Mouse (Mus musculus): ENCODE measurements at regions not wholly inside any gene's neighbourhood (a gene's known extent, or its start where the extent isn't known, plus 50 kb on each side); places are given as distances from the start of the nearest gene placed in this dataset.

GRCm38 (mm10) chr19:26037270-26037669 lies 365.1 kb downstream of the Dmrt2 start:
- peak; percentile 4 for DNase-seq (ENCODE audit: low spot score)

DNA sequence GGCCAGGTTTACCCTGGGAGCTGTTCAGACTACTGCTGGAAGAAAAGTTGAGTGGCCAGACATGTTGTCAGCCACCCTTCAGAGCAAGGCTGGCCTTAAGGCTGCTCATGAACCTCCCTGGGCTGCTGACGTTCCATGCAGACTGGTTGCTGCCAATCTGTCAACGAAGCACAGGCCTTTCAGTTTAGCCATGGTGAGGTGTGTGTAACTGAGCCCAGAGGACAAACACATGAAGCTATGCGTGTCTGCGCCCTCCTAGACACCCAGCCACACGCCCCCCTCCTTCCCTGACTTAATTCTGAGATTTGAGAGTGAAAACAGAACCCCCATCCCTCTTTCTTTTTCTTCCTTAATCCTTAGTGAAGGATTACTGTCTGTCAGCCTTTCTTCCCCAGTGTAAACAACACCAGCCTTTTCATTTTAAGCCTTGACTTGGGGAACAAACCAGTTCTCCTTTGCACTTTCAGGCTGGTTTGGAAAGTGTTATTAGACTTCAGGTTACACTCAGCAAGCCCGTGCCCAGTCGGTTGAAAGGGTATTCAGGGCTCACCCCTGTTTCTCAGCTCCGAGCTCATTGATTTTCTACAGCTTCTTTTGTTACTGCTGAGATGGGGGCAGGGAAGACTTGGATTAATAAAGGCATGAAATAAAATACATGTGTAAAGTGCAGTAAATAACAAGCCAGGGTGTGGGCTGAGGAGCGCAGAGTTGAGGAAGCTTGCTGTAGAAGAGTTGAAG lies 379.4 kb downstream of the Dmrt2 start:
- DNase-seq (ENCODE audit: low spot score): no peak

- no peak for DNase-seq (ENCODE audit: low spot score)
Observed at GRCm38 (mm10) chr19:26059668-26060067, 387.5 kb downstream of the Dmrt2 start.

- no peak for DNase-seq (ENCODE audit: low spot score)
Observed at GRCm38 (mm10) chr19:26068553-26068952, 396.3 kb downstream of the Dmrt2 start.

- DNase-seq (ENCODE audit: low spot score): no peak
Observed at GRCm38 (mm10) chr19:26069908-26070307, 397.7 kb downstream of the Dmrt2 start.

- DNase-seq (ENCODE audit: low spot score): no peak
Observed at GRCm38 (mm10) chr19:26088318-26088717, 416.1 kb downstream of the Dmrt2 start.

DNA sequence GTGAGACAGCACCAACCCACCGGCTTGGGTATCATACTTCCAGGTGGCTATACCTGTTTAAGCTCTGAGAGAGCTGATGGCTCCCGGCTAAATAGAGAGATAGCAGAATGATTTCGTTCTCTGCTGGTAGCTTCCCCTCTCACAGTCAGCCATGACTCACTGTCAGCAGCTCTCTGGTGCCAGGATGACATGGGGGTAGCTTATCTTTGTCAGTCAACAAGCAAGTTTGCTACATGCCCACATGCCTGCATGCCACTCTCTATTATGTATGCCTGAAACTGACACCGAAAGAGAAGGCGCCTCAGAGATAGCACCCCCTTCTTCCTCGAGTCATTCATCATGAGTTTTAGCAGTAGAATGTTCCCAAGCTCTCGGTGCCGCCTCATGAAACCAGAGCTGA lies 419.2 kb downstream of the Dmrt2 start:
- DNase-seq (ENCODE audit: low spot score): no peak

DNA sequence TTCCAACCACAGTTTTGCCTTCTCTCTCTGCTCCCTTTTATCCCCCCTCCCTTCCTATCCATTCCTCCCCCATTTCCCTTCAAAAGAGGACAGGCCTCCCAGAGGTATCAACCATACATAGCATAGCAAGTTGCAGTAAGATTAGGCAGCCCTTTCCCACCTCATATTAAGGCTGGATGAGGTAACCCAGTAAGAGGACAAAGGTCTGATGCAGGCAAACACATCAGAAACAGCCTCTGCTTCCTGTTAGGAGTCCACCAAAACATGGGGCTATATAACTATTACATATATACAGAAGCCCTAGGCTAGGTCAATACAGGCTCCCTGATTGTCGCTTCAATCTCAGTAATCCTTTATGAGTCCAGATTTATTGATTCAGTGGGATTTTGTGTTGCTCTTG lies 421.6 kb downstream of the Dmrt2 start:
- no peak for DNase-seq (ENCODE audit: low spot score)

- no peak for DNase-seq (ENCODE audit: low spot score)
Observed at GRCm38 (mm10) chr19:26114326-26114725, 442.1 kb downstream of the Dmrt2 start.

- no peak for DNase-seq (ENCODE audit: low spot score)
Observed at GRCm38 (mm10) chr19:26128423-26128822, 456.2 kb downstream of the Dmrt2 start.

- no peak for DNase-seq (ENCODE audit: low spot score)
Observed at GRCm38 (mm10) chr19:26134385-26134784, 462.2 kb downstream of the Dmrt2 start.

GRCm38 (mm10) chr19:26135398-26136104 lies 463.3 kb downstream of the Dmrt2 start:
- no peak for DNase-seq (ENCODE audit: low spot score)

DNA sequence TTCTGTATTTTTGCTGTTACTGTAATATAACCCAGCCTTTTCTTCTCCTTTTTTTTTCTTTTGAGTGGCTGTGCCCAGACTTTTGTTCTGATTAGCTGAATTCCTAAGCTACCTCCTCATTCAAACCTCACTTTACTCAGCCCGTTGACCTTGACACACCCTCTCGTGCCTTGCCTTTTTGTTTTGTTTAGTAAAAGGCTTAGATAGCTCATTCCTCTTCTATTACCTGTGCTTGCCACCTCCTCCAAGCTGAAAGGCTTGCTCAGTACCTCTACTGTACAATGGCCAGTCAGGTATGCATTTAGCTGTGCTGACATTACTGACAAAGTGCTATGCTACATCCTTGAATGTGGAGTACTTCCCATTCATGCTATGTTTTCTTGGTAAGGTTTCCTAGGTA lies 464.2 kb upstream of the Smarca2 start:
- no peak for DNase-seq (ENCODE audit: low spot score)

DNA sequence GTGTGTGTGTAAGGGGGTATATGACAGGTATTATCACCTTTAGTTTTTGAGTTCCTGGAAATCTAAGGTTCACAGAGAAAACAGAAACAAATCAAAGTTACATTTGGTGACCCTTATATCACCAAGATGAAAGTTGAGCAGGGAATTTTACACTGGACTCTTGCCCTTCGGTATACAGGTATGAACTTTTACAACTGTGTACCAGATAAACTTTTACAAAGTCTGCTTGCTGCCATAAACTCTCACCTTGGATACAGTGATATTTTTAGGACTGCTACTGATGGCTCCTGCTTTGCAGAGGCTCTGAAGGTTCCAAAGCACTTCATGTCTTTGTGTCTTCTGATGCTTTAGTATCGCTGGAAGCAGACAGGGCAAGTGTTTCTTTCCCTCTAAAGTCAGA lies 461.3 kb upstream of the Smarca2 start:
- DNase-seq (ENCODE audit: low spot score): no peak

DNA sequence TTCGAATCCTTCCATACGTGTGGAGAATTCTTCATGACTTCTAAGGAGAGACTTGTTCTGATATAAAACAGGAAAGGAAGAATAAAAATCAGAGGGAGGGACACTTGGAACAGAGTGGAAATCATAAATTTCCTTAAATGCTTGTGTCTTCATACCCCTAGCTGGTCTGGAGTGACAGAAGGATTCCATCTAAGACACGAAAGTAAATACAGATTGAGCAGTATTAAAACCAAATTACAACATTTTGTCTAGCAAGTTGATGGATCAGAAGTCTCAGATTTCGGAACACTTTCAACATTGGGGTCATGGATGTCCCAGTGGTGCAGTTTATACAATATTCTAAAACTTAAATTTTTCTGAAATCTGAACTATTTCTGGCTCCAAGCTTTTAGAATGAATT lies 453.6 kb upstream of the Smarca2 start:
- DNase-seq (ENCODE audit: low spot score): no peak

DNA sequence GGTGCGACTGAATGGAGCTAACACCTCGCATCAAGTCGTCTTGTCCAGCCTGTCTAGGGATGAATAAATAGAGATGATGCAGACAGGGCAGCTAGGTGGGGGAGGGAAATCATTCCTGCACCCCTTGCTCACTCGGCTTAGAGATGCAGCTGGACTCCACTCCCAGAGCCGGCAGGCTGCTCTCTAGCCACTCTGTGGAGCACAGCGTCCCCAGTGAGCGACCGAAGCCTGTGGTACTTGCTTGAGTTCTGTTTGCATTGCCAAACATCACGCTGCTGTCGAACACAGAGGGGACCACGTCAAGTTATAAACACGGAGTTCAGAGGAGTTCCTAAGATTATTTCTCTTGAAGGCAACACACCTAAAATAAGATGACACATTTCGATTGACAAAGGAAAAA lies 439.9 kb upstream of the Smarca2 start:
- no peak for DNase-seq (ENCODE audit: low spot score)

DNA sequence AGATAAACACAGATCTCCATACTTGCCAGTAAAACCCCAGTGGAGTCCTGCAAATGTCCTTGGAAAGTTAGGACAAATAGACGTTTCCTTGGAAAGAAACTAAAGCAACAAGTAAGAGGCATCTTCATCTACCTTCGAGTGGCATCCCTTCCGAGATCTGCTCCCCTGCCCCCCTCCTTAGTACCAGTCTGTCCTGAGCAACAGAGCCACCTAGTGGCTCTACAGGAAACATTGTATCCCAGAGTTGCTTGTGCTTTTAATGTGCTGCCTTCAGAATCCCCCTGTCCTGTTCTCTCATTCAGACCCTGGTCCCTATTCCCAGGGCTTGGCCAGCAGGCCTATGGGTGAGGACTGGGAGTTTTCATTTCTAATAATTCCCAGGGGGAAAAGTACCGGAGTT lies 423.1 kb upstream of the Smarca2 start:
- no peak for DNase-seq (ENCODE audit: low spot score)

DNA sequence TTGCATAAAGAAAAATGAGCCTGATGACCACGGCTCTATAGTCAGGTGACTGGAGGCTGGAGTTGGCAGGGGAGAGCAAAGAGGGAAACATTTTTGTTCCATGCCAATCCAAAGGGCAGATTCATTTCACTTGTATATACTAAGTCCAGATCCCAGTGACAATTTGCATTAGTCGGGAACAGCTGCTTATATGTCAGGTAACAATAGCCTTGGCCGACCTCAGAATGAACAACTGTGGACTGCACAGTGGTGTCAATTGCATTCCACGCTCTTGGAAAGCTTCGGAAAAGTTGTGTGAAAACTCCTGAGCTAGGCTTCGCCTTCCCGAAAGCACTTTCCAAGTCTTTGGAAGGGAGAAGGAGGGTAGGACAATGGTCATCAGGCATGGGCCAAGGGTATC lies 419.8 kb upstream of the Smarca2 start:
- no peak for DNase-seq (ENCODE audit: low spot score)

DNA sequence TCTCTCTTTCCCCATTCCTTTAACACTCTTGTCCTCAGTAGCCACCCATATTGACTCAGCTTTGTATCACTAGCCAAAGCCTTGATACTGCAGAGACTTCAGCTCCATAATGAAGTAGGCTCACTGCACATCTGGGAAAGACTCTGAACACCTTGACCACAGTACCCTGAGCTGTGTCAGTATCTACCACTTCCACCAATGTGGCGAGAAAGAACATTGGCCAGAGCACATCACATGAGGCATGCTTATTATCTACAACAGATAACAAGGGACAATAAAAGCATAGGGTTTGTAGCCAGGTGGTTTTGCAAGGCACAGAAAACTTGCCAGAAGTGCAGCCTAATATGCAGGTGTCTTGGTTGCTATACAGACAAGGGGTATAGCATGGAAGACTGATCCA lies 414.0 kb upstream of the Smarca2 start:
- DNase-seq (ENCODE audit: low spot score): no peak

DNA sequence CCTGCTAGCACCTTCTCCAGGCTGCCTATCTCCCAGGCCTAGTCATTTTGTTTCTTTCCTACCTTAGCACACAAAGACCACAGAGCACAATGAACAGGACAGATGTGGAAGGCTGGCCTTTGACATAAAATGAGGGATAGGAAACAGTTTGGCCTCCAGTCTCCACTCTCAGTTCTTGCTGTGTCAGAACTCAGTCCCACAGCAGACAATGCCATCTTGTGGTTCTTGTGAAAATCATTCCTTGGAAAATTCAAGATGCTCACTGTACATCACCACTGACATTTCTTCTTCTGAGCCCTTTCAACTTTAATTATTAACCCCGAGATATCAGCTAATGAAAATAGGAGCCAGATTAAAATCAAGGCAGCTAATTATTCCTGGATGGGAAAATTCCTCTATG lies 411.2 kb upstream of the Smarca2 start:
- DNase-seq (ENCODE audit: low spot score): no peak

- DNase-seq (ENCODE audit: low spot score): no peak
Observed at GRCm38 (mm10) chr19:26208760-26209159, 396.1 kb upstream of the Smarca2 start.

- DNase-seq (ENCODE audit: low spot score): no peak
Observed at GRCm38 (mm10) chr19:26234539-26234938, 370.3 kb upstream of the Smarca2 start.

GRCm38 (mm10) chr19:26244067-26244466 lies 360.8 kb upstream of the Smarca2 start:
- no peak for DNase-seq (ENCODE audit: low spot score)

DNA sequence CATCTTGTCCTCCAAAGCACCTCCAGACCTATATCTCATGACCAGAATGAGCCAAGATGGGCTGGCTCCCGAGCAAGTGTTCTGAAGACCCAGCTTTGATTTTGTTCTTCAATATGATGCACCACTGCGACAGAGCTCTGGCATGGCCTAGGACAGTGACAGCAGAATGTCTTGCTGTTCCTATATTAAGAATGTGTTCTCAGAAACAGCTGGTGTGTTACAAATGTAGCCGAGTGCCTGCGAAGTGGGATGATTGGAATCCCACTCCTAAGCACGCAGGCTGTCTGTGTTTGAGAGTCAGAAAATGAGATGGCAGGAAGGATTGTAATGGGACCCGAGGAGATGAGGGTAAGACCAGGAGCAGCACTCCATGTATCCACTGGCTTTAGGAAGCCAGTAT lies 355.1 kb upstream of the Smarca2 start:
- DNase-seq (ENCODE audit: low spot score): no peak

All from ovary, adult 18-20 months (tissue).